In the genomic region with DNA sequence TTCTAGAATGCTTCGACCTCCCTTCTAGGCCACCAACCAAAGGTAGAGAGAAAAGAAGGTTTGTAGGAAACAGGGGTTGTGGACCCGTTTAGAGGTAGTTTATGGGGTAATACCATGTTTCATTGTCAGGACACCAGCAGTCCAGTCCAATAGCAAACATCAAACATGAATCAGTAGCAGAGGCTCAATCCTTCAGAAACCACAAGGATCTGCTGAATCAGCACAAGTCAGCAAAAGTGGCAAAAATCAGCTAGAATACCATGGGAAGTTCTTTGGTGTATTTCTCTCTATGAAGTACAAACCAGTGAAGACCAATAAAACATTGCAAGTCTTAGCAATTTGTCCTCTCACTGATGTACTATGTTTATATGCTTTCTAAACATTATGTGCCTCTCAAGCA, we compare ENCODE assay signal across 16 mouse cellular contexts.
"Had no signal": no experiment of that assay in that cellular context is flagged by ENCODE, and none has a peak within 500 bp of the region (broad histone marks: within the 10 kb centered on the region; RNA-seq: fewer than 3 reads in every experiment).

No protein-coding gene starts in this region.

- DNase-seq: retina, postnatal 1 day; right cerebral cortex, adult 18-20 months; right cerebral cortex, postnatal 14 days; right cerebral cortex, postnatal 25 days; right cerebral cortex, postnatal 4 days; spleen, adult 18-20 months; thymus, adult 2 months; thymus, postnatal 14 days; thymus, postnatal 25 days; thymus, postnatal 36 days; thymus, postnatal 4 days had no signal

- H3K36me3 ChIP-seq: neural tube, embryonic 12.5 days; neural tube, embryonic 13.5 days; neural tube, embryonic 15.5 days; stomach, embryonic 15.5 days had no signal

- H3K27ac ChIP-seq: neural tube, embryonic 12.5 days; neural tube, embryonic 13.5 days; neural tube, embryonic 15.5 days; stomach, embryonic 15.5 days; stomach, postnatal 0 days had no signal

- H3K9me3 ChIP-seq: neural tube, embryonic 12.5 days; neural tube, embryonic 13.5 days; neural tube, embryonic 15.5 days; stomach, embryonic 15.5 days had no signal

- H3K4me2 ChIP-seq: neural tube, embryonic 12.5 days; neural tube, embryonic 13.5 days; neural tube, embryonic 15.5 days; stomach, embryonic 15.5 days had no signal

- H3K4me1 ChIP-seq: neural tube, embryonic 12.5 days; neural tube, embryonic 13.5 days; neural tube, embryonic 15.5 days; stomach, embryonic 15.5 days had no signal

- H3K9ac ChIP-seq: neural tube, embryonic 12.5 days; neural tube, embryonic 13.5 days; neural tube, embryonic 15.5 days; stomach, embryonic 15.5 days had no signal

- H3K4me3 ChIP-seq: neural tube, embryonic 12.5 days; neural tube, embryonic 13.5 days; neural tube, embryonic 15.5 days; stomach, embryonic 15.5 days had no signal

- H3K27me3 ChIP-seq: neural tube, embryonic 12.5 days; neural tube, embryonic 13.5 days; neural tube, embryonic 15.5 days; stomach, embryonic 15.5 days had no signal
